Mouse (Mus musculus): ENCODE data around the gene Clec18a. TPM values are rescaled to one million over a fixed set of nuclear protein-coding genes. Genes with fewer than 3 reads are reported as not detected.
"Not testable (repeated sequence)": the region's sequence is repeated elsewhere in the genome, so short reads cannot be mapped to it uniquely, and the experiment has no call there.

Clec18a gene
- polyA plus RNA-seq, 1 experiment from 2014 or later: 0.36 TPM

- Histone ChIP-seq H3K9me3 (ENCODE audit: control insufficient read depth, low read length) (no peaks in the 10 kb centered on the region), H3K27me3 (ENCODE audit: control insufficient read depth, insufficient read depth, low read length) (no peaks in the 10 kb centered on the region), H3K9ac (ENCODE audit: low read length) (no peak within 1 kb of the TSS), H3K4me3 (ENCODE audit: low read depth, low read length) (no peak within 1 kb of the TSS), H3K4me2 (ENCODE audit: low read depth, low read length, severe bottlenecking) (no peak within 1 kb of the TSS), H3K27ac (ENCODE audit: low read depth, low read length) (no peak within 1 kb of the TSS), H3K4me1 (replicated peaks; ENCODE audit: control insufficient read depth, insufficient read depth, low read length) (peaks cover 2% of the 10 kb centered on the region), H3K36me3 (ENCODE audit: control insufficient read depth, insufficient read depth, low read length) (no peaks in the 10 kb centered on the region)
- ATAC-seq (replicated peaks; ENCODE audit: low FRiP score) (no peak), DNase-seq (ENCODE audit: low spot score) (no peak)
- WGBS: 93% methylated on average over 19 of the region's 19 CpGs
These were observed 60.7 kb downstream of the Clec18a start, which contains the start of gene Ddx19b for GRCm38 (mm10) chr8:111031572-111031971. TSS of gene Ddx19b (minus strand) at chr8:111031751.

GRCm38 (mm10) chr8:111030045-111030444 lies 62.2 kb downstream of the Clec18a start:
- WGBS: 79% methylated on average over 6 of the region's 6 CpGs
- Histone ChIP-seq H3K27ac (ENCODE audit: low read depth, low read length) (no peak overlapping the region), H3K4me1 (replicated peaks; ENCODE audit: control insufficient read depth, insufficient read depth, low read length) (peaks cover 2% of the 10 kb centered on the region; the same call in 1 of the 2 replicates), H3K4me3 (ENCODE audit: low read depth, low read length) (no peak overlapping the region), H3K27me3 (ENCODE audit: control insufficient read depth, insufficient read depth, low read length) (no peaks in the 10 kb centered on the region), H3K9ac (ENCODE audit: low read length) (no peak overlapping the region), H3K9me3 (ENCODE audit: control insufficient read depth, low read length) (no peaks in the 10 kb centered on the region), H3K36me3 (ENCODE audit: control insufficient read depth, insufficient read depth, low read length) (no peaks in the 10 kb centered on the region), H3K4me2 (ENCODE audit: low read depth, low read length, severe bottlenecking) (no peak overlapping the region)
- DNase-seq (ENCODE audit: low spot score) (no peak), ATAC-seq (replicated peaks; ENCODE audit: low FRiP score) (no peak)

- DNase-seq (ENCODE audit: low spot score) (no peak), ATAC-seq (replicated peaks; ENCODE audit: low FRiP score) (no peak)
- Histone ChIP-seq H3K27me3 (ENCODE audit: control insufficient read depth, insufficient read depth, low read length) (no peaks in the 10 kb centered on the region), H3K27ac (ENCODE audit: low read depth, low read length) (no peak overlapping the region), H3K36me3 (ENCODE audit: control insufficient read depth, insufficient read depth, low read length) (no peaks in the 10 kb centered on the region), H3K9ac (ENCODE audit: low read length) (no peak overlapping the region), H3K4me2 (ENCODE audit: low read depth, low read length, severe bottlenecking) (no peak overlapping the region), H3K4me3 (ENCODE audit: low read depth, low read length) (no peak overlapping the region), H3K9me3 (ENCODE audit: control insufficient read depth, low read length) (no peaks in the 10 kb centered on the region), H3K4me1 (replicated peaks; ENCODE audit: control insufficient read depth, insufficient read depth, low read length) (no peaks in the 10 kb centered on the region; the same call in 1 of the 2 replicates)
- 62% methylated on average over 4 of the region's 4 CpGs for WGBS
These were observed 62.6 kb downstream of the Clec18a start for GRCm38 (mm10) chr8:111029589-111029988.

GRCm38 (mm10) chr8:111027391-111027937 lies 64.8 kb downstream of the Clec18a start:
- H3K9ac ChIP-seq (ENCODE audit: low read length): peak overlapping the region; percentile 84
- under 1% methylated on average over 31 of the region's 31 CpGs for WGBS
- peak; percentile 88 for ATAC-seq (replicated peaks; ENCODE audit: low FRiP score)
- H3K4me3 ChIP-seq (ENCODE audit: low read depth, low read length): peak overlapping the region; percentile 72
- no peaks in the 10 kb centered on the region for H3K4me1 ChIP-seq (replicated peaks; ENCODE audit: control insufficient read depth, insufficient read depth, low read length)
- peak; percentile 86 for DNase-seq (ENCODE audit: low spot score)
- H3K36me3 ChIP-seq (ENCODE audit: control insufficient read depth, insufficient read depth, low read length): no peaks in the 10 kb centered on the region
- H3K9me3 ChIP-seq (ENCODE audit: control insufficient read depth, low read length): no peaks in the 10 kb centered on the region
- no peaks in the 10 kb centered on the region for H3K27me3 ChIP-seq (ENCODE audit: control insufficient read depth, insufficient read depth, low read length)
- H3K27ac ChIP-seq (ENCODE audit: low read depth, low read length): no peak overlapping the region
- peak overlapping the region; percentile 84 for H3K4me2 ChIP-seq (ENCODE audit: low read depth, low read length, severe bottlenecking)

GRCm38 (mm10) chr8:111026609-111027008 lies 65.6 kb downstream of the Clec18a start:
- not testable (repeated sequence) for H3K27ac ChIP-seq (ENCODE audit: low read depth, low read length); H3K27me3 ChIP-seq (ENCODE audit: control insufficient read depth, insufficient read depth, low read length); H3K4me3 ChIP-seq (ENCODE audit: low read depth, low read length); H3K4me1 ChIP-seq (replicated peaks; ENCODE audit: control insufficient read depth, insufficient read depth, low read length); H3K9me3 ChIP-seq (ENCODE audit: control insufficient read depth, low read length); H3K9ac ChIP-seq (ENCODE audit: low read length); H3K36me3 ChIP-seq (ENCODE audit: control insufficient read depth, insufficient read depth, low read length); ATAC-seq (replicated peaks; ENCODE audit: low FRiP score); H3K4me2 ChIP-seq (ENCODE audit: low read depth, low read length, severe bottlenecking); DNase-seq (ENCODE audit: low spot score)
- WGBS: 86% methylated on average over 1 of the region's 2 CpGs

- H3K4me2 ChIP-seq (ENCODE audit: low read depth, low read length, severe bottlenecking); H3K36me3 ChIP-seq (ENCODE audit: control insufficient read depth, insufficient read depth, low read length); H3K27ac ChIP-seq (ENCODE audit: low read depth, low read length); DNase-seq (ENCODE audit: low spot score); ATAC-seq (replicated peaks; ENCODE audit: low FRiP score); H3K4me3 ChIP-seq (ENCODE audit: low read depth, low read length); H3K9ac ChIP-seq (ENCODE audit: low read length); H3K4me1 ChIP-seq (replicated peaks; ENCODE audit: control insufficient read depth, insufficient read depth, low read length); H3K9me3 ChIP-seq (ENCODE audit: control insufficient read depth, low read length); H3K27me3 ChIP-seq (ENCODE audit: control insufficient read depth, insufficient read depth, low read length): not testable (repeated sequence)
- 92% methylated on average over 7 of the region's 10 CpGs for WGBS
These were observed 81.8 kb downstream of the Clec18a start for GRCm38 (mm10) chr8:111010230-111010991.

Small RNAs within 50 kb of the gene (microRNA-seq; reads per million reads assigned to microRNA genes)
- gene Gm24103 (ENCODE audit: insufficient number of aligned reads) (not detected), gene Mir3473d (ENCODE audit: insufficient number of aligned reads) (2.5 reads per million)

Other genes starting within 250 kb of the Clec18a start
- 63.9 and 64.3 TPM in 2 replicates for gene Cog4, start 245.8 kb downstream of the Clec18a start, polyA plus RNA-seq (2014; fragmentation: Nextera tagmentation; extraction: Ambion mirVana)
- 231 and 232 TPM in 2 replicates for gene Sf3b3, start 245.6 kb downstream of the Clec18a start, polyA plus RNA-seq (2014; fragmentation: Nextera tagmentation; extraction: Ambion mirVana)
- 9.5 and 11.1 TPM in 2 replicates for gene Fuk, start 189.9 kb downstream of the Clec18a start, polyA plus RNA-seq (2014; fragmentation: Nextera tagmentation; extraction: Ambion mirVana)
- 16.0 and 16.5 TPM in 2 replicates for gene St3gal2, start 172.5 kb downstream of the Clec18a start, polyA plus RNA-seq (2014; fragmentation: Nextera tagmentation; extraction: Ambion mirVana)
- gene Ddx19a, start 94.6 kb downstream of the Clec18a start, polyA plus RNA-seq (2014; fragmentation: Nextera tagmentation; extraction: Ambion mirVana): 36.2 and 37.3 TPM in 2 replicates
- 9.9 and 10.2 TPM in 2 replicates for gene Ddx19b, start 60.7 kb downstream of the Clec18a start, polyA plus RNA-seq (2014; fragmentation: Nextera tagmentation; extraction: Ambion mirVana)
- 79.0 and 91.7 TPM in 2 replicates for gene Aars, start 59.3 kb downstream of the Clec18a start, polyA plus RNA-seq (2014; fragmentation: Nextera tagmentation; extraction: Ambion mirVana)
- gene Exosc6, start 36.1 kb downstream of the Clec18a start, polyA plus RNA-seq (2014; fragmentation: Nextera tagmentation; extraction: Ambion mirVana): 10.8 and 13.1 TPM in 2 replicates
- 7.4 and 8.5 TPM in 2 replicates for gene Pdpr, start 2.2 kb upstream of the Clec18a start, polyA plus RNA-seq (2014; fragmentation: Nextera tagmentation; extraction: Ambion mirVana)
- 76.7 and 80.0 TPM in 2 replicates for gene Glg1, start 166.8 kb upstream of the Clec18a start, polyA plus RNA-seq (2014; fragmentation: Nextera tagmentation; extraction: Ambion mirVana)
- 97.3 TPM in 2 replicates for gene Rfwd3, start 207.8 kb upstream of the Clec18a start, polyA plus RNA-seq (2014; fragmentation: Nextera tagmentation; extraction: Ambion mirVana)
- 0.43 TPM in 1 of 2 replicates, not detected in the other for gene Mlkl, start 245.8 kb upstream of the Clec18a start, polyA plus RNA-seq (2014; fragmentation: Nextera tagmentation; extraction: Ambion mirVana)